Mouse (Mus musculus) kidney, adult 2 months (tissue): ENCODE data around the gene Cacnb4.

Source experiments
- CTCF ChIP-seq: fragments of 200-500 bp; conservative IDR thresholded peaks from 2 replicates; pipeline ENCODE4 v1.5.1; 2011; ENCODE audit warnings: low read depth, mild to moderate bottlenecking, control low read depth, low read length, moderate library complexity, mixed read lengths; ENCODE audit not compliant: insufficient read depth, insufficient read length
- POLR2A ChIP-seq: fragments of 200-500 bp; IDR thresholded peaks from one replicate; pipeline ENCODE4 v1.6.1; 2011; ENCODE audit warnings: low read depth, low read length, control low read depth

DNA sequence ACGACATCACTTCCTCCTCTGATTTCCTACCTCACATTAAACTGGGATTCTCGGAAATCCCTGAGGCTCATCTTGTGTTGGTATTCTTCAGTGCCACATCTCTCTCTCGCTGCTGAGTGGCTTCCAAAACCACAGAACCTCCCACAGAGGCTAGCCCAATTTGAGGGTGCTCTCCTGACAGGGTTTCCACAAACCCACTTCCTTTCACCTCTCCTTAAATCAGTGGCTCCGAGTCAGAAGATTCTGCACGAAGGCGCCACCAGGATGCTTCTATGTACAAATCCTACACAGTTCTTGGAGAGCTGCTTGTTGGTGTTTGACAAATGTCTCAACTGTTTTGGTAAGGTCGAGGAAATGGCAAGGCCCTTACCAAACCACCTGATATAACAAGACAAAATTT, 115.5 kb downstream of the Cacnb4 start:
- TF ChIP-seq CTCF = no peak
- no peak for TF ChIP-seq POLR2A
